Mouse (Mus musculus): ENCODE results near the gene Pip5k1a. TPM values are rescaled to one million over a fixed set of nuclear protein-coding genes. Genes with fewer than 3 reads are reported as not detected.
"Not testable (repeated sequence)": the region's sequence is repeated elsewhere in the genome, so short reads cannot be mapped to it uniquely, and the experiment has no call there.

Gene Pip5k1a
- polyA plus RNA-seq, 1 experiment = 19.6 TPM

GRCm38 (mm10) chr3:95042166-95042837 lies 64.4 kb downstream of the Pip5k1a start, which contains the start of gene Psmd4:
Gene Psmd4, minus strand, starts transcription at chr3:95042614.
- DNase-seq (ENCODE audit: low read depth) = peak; percentile 83

GRCm38 (mm10) chr3:95041625-95042024 lies 65.1 kb downstream of the Pip5k1a start:
- no peak for DNase-seq (ENCODE audit: low read depth)

DNA sequence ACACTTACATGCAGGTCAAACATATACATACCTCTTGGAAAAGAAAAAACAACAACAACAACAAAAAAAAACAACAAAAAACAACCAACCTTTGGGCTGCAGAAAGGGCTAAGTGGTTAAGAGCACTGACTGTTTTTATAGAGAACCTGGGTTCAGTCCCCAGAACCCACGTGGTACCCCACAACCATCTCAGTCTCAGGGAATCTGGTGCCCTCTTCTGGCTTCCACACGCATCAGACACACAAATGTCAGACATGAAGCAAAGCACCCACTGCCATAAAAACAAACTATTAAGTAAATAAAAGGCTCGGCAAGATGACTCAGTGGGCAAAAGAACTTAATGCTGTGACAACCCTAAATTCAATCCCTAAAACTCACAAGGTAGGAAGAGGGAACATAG lies 76.8 kb downstream of the Pip5k1a start:
- no peak for DNase-seq (ENCODE audit: low read depth)

DNA sequence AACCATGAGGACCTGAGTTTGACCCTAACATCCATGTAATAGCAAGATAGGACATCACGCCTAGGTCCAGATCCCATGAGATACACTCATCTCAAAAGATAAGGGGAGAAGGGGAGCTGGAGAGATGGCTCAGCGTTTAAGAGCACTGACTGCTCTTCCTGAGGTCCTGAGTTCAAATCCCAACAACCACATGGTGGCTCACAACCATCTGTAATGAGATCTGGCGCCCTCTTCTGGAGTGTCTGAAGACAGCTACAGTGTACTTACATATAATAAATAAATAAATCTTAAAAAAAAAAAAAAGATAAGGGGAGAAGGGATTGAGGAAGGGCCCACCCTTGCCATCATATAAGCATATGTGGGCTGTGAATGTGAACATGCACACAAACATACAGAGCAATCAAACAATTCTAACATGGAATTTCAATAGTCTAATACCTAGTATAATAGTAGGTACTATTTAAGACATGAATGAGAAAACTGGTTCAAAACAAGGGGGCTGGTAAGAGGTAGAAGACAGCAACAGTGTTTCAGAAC lies 77.4 kb downstream of the Pip5k1a start:
- not testable (repeated sequence) for DNase-seq (ENCODE audit: low read depth)

DNA sequence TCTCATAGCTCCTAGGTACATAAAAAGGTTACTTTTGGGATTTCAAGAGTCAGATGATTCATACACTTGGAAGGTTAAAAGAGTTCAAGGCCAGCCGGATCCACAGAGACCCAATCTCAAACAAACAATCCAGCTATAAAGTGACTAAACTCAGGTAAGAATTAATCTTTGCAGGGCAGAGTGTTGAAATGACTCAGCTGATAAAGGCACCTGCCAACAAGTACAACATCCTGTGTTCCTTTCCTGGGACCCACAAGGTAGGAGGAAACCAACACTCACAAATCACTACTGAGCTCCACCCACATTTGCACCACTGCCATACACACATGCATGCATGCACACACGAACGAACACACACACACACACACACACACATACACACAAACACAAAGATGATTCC lies 78.1 kb downstream of the Pip5k1a start:
- no peak for DNase-seq (ENCODE audit: low read depth)

DNA sequence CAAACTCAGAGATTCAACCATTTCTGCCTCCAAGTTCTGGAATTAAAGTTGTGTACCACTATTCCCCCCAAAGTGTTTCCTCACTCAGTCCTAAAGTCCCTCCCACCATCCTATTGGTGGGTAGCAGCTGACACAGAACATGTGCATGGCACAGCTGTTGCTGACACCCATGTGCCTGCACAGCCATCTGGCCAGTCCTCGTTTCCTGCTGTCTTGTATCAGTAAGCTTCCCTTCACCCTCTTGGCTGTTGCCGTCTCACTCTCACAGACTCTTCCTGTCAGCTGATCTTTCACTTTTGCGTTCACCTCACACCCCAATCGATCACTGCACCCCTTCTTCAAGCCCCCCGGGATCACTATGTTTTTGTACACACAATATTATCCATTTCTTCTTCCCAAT lies 79.0 kb downstream of the Pip5k1a start:
- DNase-seq (ENCODE audit: low read depth) = no peak

- no peak for DNase-seq (ENCODE audit: low read depth)
These were observed 79.6 kb downstream of the Pip5k1a start for GRCm38 (mm10) chr3:95027057-95027645.

DNA sequence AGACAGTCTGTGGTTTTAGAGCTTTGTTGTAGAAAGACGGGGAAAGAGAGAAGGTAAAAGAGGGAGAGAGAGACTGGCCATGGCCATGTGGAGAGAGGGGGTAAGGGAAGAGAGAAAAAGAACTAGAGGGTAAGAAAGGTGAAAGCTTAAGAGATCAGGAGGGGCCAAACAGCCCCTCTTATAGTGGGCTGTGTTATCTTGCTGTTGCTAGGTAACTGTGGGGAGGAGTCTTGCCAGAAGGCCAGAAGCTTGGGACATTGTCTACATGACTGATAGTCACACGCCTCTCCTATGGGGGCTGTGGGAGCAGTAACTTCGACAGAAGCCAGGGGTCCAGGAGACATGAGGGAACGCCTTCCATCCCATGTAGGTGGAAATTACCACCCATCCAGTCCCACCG lies 81.5 kb downstream of the Pip5k1a start:
- DNase-seq (ENCODE audit: low read depth) = no peak

GRCm38 (mm10) chr3:95024551-95024950 lies 82.2 kb downstream of the Pip5k1a start:
- no peak for DNase-seq (ENCODE audit: low read depth)

- DNase-seq (ENCODE audit: low read depth) = not testable (repeated sequence)
These were observed 85.8 kb downstream of the Pip5k1a start for GRCm38 (mm10) chr3:95020956-95021355.

DNA sequence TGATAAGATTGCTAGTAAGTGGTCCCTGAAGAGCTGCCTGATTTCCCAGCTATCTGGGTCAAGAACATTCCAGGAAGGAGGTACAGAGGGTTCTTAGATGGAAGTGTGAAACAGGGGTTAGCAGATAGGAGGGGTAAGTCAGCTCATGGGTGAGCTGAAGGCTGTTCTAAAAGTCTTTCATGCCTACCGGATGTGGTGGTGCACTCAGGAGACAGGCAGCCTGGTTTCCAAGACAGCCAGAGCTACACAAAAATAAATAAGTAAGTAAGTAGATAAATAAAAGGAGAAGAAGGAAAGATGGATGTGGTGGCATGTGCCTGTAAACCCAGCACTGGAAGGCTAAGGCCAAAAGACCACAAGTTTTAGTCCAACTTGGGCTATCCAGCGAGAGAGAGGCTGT lies 88.0 kb downstream of the Pip5k1a start:
- no peak for DNase-seq (ENCODE audit: low read depth)

DNA sequence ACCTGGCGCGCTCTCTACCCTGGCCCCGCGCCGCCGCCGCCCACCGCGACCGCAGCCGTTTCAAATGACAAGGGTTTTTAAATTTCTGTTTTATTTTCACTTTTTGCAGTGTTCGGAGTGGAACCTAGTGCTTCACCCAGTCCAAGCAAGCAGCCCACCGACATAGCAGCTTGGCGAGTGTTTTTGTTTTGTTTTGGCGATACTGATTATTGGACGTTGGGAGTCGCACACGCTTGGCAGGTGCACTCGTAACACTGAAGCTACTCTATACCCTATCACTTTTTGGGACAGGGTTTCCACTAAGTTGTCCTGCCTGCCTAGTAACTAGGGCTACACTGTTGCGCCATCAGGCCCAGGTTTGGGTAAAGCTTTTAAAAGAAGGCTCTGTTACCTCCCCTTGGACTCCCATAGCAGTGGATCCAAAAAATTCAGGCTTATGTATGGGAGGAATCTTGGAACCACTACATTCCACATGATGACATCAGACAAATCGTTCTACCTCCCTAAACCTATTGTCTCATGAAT lies 90.1 kb downstream of the Pip5k1a start:
- no peak for DNase-seq (ENCODE audit: low read depth)

DNA sequence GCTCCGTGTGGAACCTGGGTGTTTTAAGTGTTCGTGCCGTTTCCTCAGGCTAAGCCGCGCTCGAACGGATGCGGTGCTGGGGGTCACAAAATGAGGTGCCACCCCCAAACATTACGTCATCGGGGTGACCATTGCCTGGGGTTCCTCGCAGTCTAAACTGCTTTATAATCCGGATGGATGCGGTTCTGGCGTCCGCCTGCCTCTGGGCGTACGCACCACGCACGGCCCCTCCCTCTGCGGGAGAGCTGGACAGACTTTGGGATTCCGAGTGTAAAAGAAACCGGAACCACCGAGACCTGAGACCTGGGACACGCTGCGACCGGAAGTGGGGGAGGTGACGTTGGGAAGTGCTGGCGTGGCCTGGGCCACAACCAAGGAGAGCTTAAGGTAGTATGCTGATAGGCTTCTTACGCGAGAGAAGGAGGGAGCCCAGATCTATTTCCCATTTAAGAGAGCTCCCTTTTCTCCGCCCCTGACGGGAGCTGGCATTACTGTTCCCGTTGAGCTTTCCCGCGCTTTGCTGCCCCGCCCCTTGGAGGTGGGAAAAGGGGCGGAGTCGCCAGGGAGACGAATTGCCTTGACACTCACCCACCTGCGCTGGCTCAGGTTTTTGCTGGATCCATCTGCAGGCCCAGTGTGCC lies 90.7 kb downstream of the Pip5k1a start:
- DNase-seq (ENCODE audit: low read depth) = peak; percentile 90

DNA sequence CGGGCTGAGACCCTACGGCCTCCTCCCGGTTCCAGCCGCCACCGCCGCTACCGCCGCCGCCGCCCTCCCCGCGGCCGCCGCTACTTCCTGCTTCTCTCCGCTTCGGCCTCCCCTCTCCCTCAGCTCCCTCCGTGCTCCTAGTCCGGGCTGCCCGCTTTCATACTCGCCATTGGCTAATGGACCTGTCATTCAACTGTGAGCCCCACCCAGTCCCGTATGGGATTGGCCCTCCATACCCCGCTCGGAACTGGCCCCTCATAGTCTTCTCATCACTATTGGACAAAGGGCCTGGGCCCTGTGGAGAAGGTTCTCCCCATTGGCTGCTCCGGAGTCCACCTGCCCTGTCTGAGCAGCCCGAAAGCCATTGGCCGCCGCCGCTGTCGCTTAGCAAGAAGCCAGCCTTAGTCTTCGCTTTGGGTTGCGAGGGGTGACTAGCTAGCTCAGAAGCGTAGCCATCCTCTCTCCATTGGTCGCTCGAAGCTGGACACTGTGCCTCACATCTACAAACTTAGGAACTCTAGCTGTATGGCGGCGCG lies 91.3 kb downstream of the Pip5k1a start, which contains the start of gene Zfp687:
Zfp687 (minus strand) TSS at position 112 of the 536 bp plus-strand sequence.
- DNase-seq (ENCODE audit: low read depth) = peak; percentile 89

DNA sequence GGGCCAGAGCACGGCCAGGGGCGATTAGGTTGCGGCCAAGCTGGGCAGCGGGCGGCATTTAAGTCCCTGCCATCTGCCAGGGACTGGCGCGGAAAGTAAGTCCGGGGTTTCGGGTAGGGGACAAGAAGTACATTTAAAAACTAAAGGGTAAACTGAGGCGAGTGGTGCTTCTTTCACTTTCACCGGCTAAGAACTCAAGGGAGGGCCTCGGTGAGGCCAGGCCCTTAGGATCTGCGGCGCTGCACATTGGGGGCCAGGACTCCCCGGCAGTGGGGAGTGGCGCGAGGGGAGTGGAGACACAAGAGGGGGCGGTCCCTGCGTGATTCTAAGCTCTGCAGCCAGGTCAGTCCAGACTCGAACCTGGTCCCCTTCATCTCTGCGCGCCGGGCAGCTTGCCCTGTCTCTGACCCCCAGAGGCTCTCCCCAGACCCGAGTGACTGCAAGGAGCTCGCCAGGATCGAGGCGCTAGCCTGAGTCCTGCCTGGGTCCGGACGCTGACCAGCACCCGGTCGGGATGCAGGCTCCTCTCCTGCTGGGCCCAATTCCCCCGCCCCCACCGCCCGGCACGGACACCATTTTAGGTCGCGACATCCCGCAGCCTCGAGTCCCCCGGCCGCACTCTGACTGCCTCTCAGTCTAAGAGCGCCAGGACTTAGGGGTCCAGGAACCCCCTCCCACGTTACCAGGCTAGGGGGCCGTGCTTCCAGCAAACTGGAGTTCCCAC lies 92.1 kb downstream of the Pip5k1a start:
- DNase-seq (ENCODE audit: low read depth) = no peak

- no peak for DNase-seq (ENCODE audit: low read depth)
These were observed 92.9 kb downstream of the Pip5k1a start for GRCm38 (mm10) chr3:95013699-95014427.

GRCm38 (mm10) chr3:95012982-95013381 lies 93.7 kb downstream of the Pip5k1a start:
- no peak for DNase-seq (ENCODE audit: low read depth)

DNA sequence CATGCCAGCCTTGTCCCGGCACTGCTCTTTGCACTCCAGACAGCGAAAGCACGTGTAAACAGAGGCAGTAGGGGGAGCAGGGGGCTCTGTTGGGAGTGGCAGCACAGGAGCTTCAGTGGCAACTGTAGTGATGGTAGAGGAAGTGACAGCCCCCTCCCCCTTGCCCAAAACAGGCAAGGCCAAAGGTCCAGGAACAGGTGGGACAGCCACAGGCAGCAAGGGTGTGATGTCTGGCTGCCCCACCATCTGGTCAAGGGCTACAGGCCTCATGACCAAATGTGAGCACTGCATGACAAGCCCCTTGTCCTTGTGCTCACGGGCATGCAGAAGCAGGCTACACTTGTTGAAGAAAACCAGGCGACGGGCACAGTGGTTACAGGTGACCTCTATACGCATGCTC lies 96.3 kb downstream of the Pip5k1a start:
- DNase-seq (ENCODE audit: low read depth) = no peak
